Mouse (Mus musculus) bone marrow, adult 2 months (tissue): ENCODE data around the gene Shisa7. TPM values are rescaled to one million over a fixed set of nuclear protein-coding genes. Genes with fewer than 3 reads are reported as not detected.

Source experiments
- H3K27ac ChIP-seq: fragments of 200-500 bp; 2 replicates; pipeline ENCODE4 v1.5.1; 2012; ENCODE audit warnings: low read depth, mild to moderate bottlenecking, control low read depth, inconsistent platforms, low read length; ENCODE audit not compliant: control insufficient read depth, poor library complexity, insufficient read depth
- H3K4me1 ChIP-seq: fragments of 200-500 bp; 2 replicates; pipeline ENCODE4 v1.6.1; 2011; ENCODE audit warnings: low read length; ENCODE audit not compliant: control insufficient read depth, insufficient read depth
- H3K4me3 ChIP-seq: fragments of 200-500 bp; replicated peaks from 2 replicates; pipeline ENCODE3; 2011; ENCODE audit warnings: mild to moderate bottlenecking, low read depth, low read length, control low read depth; ENCODE audit not compliant: control insufficient read depth
- CTCF ChIP-seq: fragments of 200-500 bp; IDR thresholded peaks from 2 replicates; pipeline ENCODE4 v1.5.1; 2011; ENCODE audit warnings: low read length, control low read depth; ENCODE audit not compliant: control insufficient read depth, insufficient read depth
- POLR2A ChIP-seq: fragments of 200-500 bp; IDR thresholded peaks from 2 replicates; pipeline ENCODE4 v1.6.1; 2011; ENCODE audit warnings: low read depth, mild to moderate bottlenecking, control low read depth, low read length, borderline replicate concordance; ENCODE audit not compliant: control insufficient read depth
- WGBS: fragments of 180-500 bp; shearing (Covaris S2); methylation state at CpG from one replicate; pipeline ENCODE4 v1.1.7; 2018; 5-methylcytosine and 5-hydroxymethylcytosine counted together
- polyA plus RNA-seq: library from polyadenylated mRNA; stranded (reverse); fragments of >200 nt; gene quantifications from 2 replicates; pipeline ENCODE4 v1.2.4, GENCODE M21; 2011; ENCODE audit warnings: low replicate concordance; ENCODE audit not compliant: missing spikeins, insufficient read depth, insufficient read length

Gene Shisa7
- polyA plus RNA-seq, 1 experiment, result 0.67 TPM

DNA sequence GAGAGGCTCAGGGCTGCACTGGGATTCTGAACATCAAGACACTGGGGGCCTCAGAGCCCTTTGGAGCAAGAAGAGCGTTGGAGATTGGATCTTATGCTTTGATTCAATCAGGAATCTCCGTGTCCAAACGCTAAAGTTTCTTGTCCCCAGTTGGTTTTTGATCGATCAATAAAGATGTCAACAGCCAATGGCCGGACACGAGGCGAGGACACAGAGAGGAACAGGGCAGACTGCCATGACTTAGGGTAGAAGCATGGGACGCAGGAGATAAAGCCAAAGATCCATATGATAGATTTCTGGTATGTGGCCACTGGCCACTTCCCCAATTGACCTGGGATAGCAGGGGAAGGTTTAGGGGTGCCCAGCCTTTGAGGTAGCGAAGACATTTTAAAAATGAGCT is 12.0 kb upstream of the Shisa7 start:
- no peak overlapping the region for H3K27ac ChIP-seq
- WGBS, result 70% methylated on average over 9 of the region's 9 CpGs

DNA sequence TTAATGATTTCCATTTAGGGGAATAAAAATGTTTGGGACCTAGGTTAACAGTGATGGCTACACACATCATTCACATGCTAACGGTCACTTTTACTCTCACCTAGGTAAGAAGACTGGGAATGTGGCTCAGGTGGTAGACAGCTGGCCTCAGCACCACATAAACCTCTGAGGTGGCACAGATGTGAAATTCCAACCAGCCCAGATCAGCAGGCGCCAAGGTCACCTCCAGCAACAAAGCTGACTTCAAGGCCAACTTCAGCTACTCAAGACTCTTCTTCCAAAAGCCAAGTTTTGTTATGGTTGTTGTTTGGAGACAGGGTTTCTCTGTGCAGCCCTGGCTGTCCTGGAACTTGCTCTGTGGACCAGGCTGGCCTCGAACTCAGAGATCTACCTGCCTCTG is 9.1 kb upstream of the Shisa7 start:
- no peak overlapping the region for H3K4me3 ChIP-seq
- WGBS, result 78% methylated on average over 3 of the region's 3 CpGs
- TF ChIP-seq POLR2A (no peak), CTCF (no peak)

More for the DNA sequence above, 12.0 kb upstream of the Shisa7 start:
- no peaks in the 10 kb centered on the region for H3K4me1 ChIP-seq
- no peak overlapping the region for H3K4me3 ChIP-seq
- TF ChIP-seq POLR2A (no peak), CTCF (no peak)

DNA sequence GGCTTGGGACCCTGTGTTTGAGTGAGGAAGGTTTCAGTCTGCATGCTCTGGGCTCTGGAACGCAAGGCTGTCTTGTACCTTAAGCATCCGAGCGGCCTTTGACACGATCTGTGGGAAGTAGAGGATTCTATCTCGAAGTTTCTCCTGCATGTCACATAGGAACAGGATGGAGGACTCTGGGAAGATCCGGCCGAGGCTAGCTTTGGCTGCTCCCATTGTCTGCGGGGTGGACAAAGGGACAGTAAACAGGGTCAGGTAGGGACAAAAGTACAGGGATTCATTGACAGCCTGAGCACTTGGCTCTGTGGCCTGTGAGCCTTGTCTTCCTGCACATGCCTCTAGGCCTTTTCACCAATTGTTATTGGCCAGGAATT is 6.8 kb upstream of the Shisa7 start:
- TF ChIP-seq POLR2A, result no peak
- 83% methylated on average over 8 of the region's 8 CpGs for WGBS
- Histone ChIP-seq H3K4me1 (no peaks in the 10 kb centered on the region), H3K27ac (no peak overlapping the region), H3K4me3 (no peak overlapping the region)

More for the DNA sequence above, 9.1 kb upstream of the Shisa7 start:
- no peaks in the 10 kb centered on the region for H3K4me1 ChIP-seq
- H3K27ac ChIP-seq, result no peak overlapping the region

DNA sequence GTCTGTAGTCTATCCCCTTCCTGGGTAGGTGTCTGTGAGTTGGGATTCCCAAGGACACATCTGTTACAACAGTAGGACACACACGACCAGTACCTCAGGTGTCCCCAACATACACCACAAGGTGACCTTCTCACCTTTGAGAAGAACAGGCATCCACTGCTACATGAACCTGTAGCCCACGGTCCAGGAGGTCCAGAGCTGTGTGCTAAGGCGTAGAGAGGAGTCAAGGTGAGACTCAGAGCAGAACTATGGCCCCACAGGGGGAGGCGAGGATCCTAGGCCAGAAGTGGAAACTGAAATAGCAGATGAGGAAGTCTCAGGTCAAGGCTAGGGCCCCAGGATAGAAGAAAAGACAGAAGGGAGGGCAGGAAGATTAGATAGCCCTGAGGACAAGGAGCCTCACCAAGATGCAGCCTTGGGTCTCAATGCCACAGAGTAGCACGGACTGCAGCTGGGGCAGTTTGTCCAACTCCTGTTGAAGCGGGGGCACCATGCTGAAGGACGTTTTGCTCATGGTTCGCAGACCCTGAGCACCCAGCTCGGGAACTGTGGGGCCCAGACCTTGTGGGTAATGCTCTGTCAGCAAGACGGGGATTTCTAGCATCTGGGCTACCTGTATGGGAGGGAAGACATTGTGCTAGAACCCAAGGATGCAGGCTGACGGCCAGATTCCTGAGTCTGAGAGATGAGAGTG is 6.3 kb upstream of the Shisa7 start:
- Histone ChIP-seq H3K4me3 (no peak overlapping the region), H3K4me1 (no peaks in the 10 kb centered on the region), H3K27ac (no peak overlapping the region)
- TF ChIP-seq POLR2A (no peak), CTCF (no peak)
- WGBS, result 73% methylated on average over 11 of the region's 11 CpGs

DNA sequence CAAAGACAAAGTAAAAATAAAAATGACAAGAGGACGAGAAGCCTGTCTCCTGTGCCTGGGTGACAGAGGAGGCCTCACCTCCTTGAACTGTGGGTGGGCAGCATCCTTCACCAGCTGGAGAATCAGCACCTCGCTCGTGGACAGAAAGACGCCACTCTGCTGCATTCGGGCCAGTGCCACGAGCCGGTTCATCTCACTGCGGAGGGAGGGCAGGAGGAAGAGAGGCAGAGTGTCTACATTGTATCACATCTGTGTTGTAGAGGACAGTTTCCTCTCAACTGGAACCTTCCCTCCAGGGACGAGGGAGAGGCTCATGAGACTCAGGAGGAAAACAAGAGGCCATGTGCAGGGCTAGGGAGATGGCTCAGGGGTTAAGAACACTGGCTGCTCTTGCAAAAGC is 4.9 kb upstream of the Shisa7 start:
- no peaks in the 10 kb centered on the region for H3K4me1 ChIP-seq
- no peak for TF ChIP-seq POLR2A
- TF ChIP-seq CTCF, result no peak
- no peak overlapping the region; the same call in 1 of the 2 replicates for H3K27ac ChIP-seq
- WGBS, result 79% methylated on average over 9 of the region's 9 CpGs
- H3K4me3 ChIP-seq, result no peak overlapping the region

DNA sequence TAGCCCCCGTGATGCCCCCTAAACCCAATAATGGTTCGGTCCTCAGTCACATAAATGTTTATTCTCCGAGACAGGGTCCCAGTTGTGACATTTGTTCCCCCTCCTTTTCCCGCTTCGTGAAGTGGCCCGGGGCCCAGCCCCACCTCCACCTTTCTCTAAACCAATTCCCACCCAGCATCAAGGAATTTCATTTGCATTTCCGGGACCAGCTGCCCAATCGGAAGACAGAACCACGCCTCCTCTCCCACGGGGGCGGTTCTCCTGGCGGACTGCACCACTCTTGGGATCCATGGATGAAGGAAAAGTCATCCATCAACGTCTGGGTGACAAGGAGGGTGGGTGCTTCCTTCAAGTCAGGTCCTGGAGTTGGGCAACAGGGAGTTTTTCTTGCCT is 417 bp upstream of the Shisa7 start:
- TF ChIP-seq POLR2A (no peak), CTCF (no peak)
- 23% methylated on average over 13 of the region's 13 CpGs for WGBS
- Histone ChIP-seq H3K4me1 (no peaks in the 10 kb centered on the region), H3K27ac (no peak overlapping the region), H3K4me3 (no peak overlapping the region)

DNA sequence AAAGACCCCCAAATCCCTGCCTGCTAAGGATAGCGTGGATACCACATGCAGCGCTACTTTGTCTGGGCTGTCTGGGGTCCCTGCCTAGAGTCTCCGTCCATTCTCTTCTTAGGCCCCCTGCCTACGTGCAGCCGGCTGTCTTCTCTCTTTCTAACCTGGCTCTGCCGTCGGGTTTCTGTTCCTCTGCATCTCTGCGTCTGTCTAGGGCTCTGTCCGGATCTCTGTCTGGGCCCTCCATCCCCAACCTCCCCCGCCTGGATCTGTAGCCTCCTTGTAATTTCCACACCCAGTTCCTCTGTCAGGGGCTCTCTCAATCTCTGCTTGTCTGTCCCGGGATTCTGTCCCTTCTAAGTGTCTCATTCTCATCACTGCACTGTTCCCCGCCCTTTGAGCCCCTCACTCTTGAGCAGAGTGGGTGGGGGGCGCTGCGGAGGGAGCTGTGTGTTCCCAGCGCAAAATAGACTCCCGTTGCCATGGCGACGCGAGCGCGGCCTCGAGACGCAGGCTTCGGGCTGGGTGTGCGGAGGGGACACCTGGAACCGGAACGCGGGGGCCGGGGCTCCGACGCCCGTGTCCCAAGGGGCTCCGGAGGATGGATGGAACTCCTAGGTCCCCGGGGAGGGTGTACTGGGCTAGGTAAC is 772 bp downstream of the Shisa7 start:
- WGBS, result 5% methylated on average over 34 of the region's 34 CpGs
- no peaks in the 10 kb centered on the region for H3K4me1 ChIP-seq
- TF ChIP-seq POLR2A, result no peak
- no peak for TF ChIP-seq CTCF
- H3K27ac ChIP-seq, result no peak overlapping the region
- no peak overlapping the region for H3K4me3 ChIP-seq

DNA sequence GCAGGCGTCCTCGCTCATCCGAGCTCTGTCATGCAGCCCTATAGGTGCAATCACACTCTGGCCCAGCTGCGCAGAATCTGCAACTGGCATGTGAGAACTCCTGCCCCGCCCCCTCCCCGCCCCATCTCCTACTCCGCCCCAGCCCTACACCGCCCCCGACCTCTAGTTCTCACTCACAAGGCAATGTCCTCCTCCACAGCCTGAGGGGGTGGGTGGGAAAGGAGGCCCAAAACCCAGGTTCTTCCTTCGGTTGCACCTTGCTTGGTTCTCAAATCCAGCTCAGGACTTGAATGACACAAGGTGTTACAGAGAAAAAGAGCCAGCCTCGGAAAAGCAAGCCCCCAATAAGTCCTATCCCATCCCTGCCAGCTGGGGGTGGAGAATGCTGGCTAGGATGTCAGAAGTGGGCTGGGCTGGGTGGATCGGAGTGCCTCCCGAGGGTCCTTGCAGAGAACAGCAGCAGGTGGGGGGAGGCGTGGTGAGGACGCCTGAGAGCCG is 1.8 kb downstream of the Shisa7 start:
- Histone ChIP-seq H3K4me3 (no peak overlapping the region), H3K4me1 (no peaks in the 10 kb centered on the region), H3K27ac (no peak overlapping the region)
- 4% methylated on average over 16 of the region's 16 CpGs for WGBS
- TF ChIP-seq CTCF (no peak), POLR2A (no peak)
